Mouse (Mus musculus) frontal cortex, postnatal 10 days (tissue): Measurements from ENCODE around the gene Gm8232.
"Not testable (repeated sequence)": the region's sequence is repeated elsewhere in the genome, so short reads cannot be mapped to it uniquely, and the experiment has no call there.

Experiments
- DNase-seq, 2 experiments: peaks; one replicate each; pipeline ENCODE4 v3.0.0; 2022; ENCODE audit warnings: low spot score in 2 of 2, mixed read lengths in 1 of 2

The Gm8232 gene

DNA sequence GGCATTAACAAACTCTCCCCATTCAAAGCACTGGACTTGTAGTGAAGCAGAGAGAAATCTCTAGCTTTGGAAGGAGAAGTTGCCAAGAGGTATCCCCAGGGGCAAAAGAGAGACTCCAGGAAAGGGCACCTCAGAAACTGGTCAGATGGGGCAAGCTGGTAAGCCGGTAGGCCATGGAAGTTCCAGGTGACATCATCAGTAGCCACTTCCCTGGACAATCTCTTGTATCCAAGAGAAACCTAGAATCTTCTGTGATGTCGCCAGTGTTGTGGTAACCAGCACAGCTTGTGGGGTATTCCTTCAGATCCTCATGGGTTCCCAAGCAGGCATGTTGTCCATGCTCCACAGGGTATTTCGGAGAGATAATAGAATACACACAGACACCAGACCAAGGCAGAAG is at the start of gene Gm8232:
TSS of gene Gm8232 (plus strand) at position 301 of the 400 bp plus-strand sequence.
- DNase-seq, result not testable (repeated sequence)

DNA sequence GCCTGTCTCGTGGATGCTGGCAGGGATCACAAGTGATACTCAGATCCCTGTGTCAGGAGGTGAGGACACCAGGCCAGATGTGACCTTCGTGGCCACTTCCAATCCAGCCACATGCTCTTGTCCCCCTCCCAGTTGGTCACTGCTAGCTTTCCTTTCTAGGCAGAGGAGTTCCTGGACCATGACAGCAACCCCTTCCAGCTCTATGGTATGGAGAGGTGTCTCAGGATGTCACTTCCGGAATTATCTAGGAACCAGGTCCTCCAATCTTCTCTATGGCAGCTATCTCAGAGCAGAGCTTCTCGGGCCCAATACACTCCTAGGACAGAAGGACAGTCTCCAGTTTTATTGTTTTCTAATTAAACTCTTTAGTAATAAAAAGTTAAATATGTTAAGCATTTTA is 49.2 kb upstream of the Gm8232 start:
- DNase-seq, result not testable (repeated sequence)

DNA sequence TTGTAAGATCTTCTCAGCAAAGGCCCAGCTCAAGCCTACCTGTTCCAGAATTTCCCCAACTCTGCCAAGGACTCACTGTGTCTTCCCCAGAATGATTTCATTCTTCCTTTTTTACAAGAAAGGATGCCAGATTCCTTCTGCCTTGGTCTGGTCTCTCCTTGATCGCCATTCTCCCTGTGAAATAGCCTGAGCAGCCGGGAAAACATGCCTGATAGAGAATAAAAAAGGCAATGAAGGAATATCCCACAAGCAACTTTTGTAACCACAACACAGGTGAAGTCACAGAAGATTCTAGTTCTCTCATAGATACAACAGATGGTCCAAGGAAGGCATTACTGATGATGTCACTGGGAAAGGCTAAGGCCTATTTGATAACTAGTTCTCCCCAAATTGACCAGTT is 22.8 kb upstream of the Gm8232 start, which contains the start of gene Gm3371:
TSS of gene Gm3371 (minus strand) at position 101 of the 400 bp plus-strand sequence.
- DNase-seq, result not testable (repeated sequence)
